Mouse (Mus musculus) stomach, postnatal 0 days (tissue): ENCODE results near the gene Bmt2. TPM values are rescaled to one million over a fixed set of nuclear protein-coding genes. Genes with fewer than 3 reads are reported as not detected.

Source experiments
- ATAC-seq: fragments of 200-750 bp; cut with Nextera tagmentation; 2 replicates; pipeline ENCODE4 v1.8.0; 2017; ENCODE audit not compliant: low FRiP score, low TSS enrichment
- DNase-seq: peaks from one replicate; pipeline ENCODE4 v3.0.0-alpha.2; 2016; ENCODE audit warnings: low spot score
- H3K27ac ChIP-seq: fragments of 300-500 bp; sonication (generic); replicated peaks from 2 replicates; pipeline ENCODE4 v1.5.1; 2014; ENCODE audit warnings: mild to moderate bottlenecking, control low read depth
- H3K27me3 ChIP-seq: fragments of 300-500 bp; sonication (generic); 2 replicates; pipeline ENCODE4 v1.6.1; 2014; ENCODE audit warnings: low read length; ENCODE audit not compliant: control insufficient read depth, insufficient read depth
- H3K36me3 ChIP-seq: fragments of 300-500 bp; sonication (generic); 2 replicates; pipeline ENCODE4 v1.6.1; 2014; ENCODE audit warnings: low read length, mixed read lengths; ENCODE audit not compliant: control insufficient read depth, insufficient read depth
- H3K4me1 ChIP-seq: fragments of 300-500 bp; sonication (generic); replicated peaks from 2 replicates; pipeline ENCODE4 v1.6.1; 2014; ENCODE audit warnings: antibody characterized with exemption; ENCODE audit not compliant: control insufficient read depth, insufficient read depth
- H3K4me2 ChIP-seq: fragments of 300-500 bp; sonication (generic); replicated peaks from 2 replicates; pipeline ENCODE4 v1.6.1; 2014; ENCODE audit warnings: low read depth, mild to moderate bottlenecking, control low read depth, moderate library complexity
- H3K4me3 ChIP-seq: fragments of 300-500 bp; sonication (generic); 2 replicates; pipeline ENCODE4 v1.5.1; 2014; ENCODE audit warnings: low read depth, low read length, control low read depth
- H3K9ac ChIP-seq: fragments of 300-500 bp; sonication (generic); 2 replicates; pipeline ENCODE4 v1.6.1; 2014; ENCODE audit warnings: mild to moderate bottlenecking, low read length, control low read depth, mixed read lengths
- H3K9me3 ChIP-seq: fragments of 300-500 bp; sonication (generic); 2 replicates; pipeline ENCODE4 v1.6.1; 2016; ENCODE audit warnings: low read length; ENCODE audit not compliant: control insufficient read depth
- CTCF ChIP-seq: IDR thresholded peaks from 2 replicates; pipeline ENCODE4 v1.5.1; 2016; ENCODE audit warnings: antibody characterized with exemption, low read depth, mild to moderate bottlenecking, moderate library complexity
- EP300 ChIP-seq: optimal IDR thresholded peaks from 2 replicates; pipeline ENCODE3; 2016; ENCODE audit warnings: antibody characterized with exemption
- WGBS: fragments of 180-500 bp; shearing (Covaris S2); extraction: QIAGEN DNeasy Blood & Tissue Kit; methylation state at CpG from one replicate; pipeline ENCODE4 v1.1.7; 2014; 5-methylcytosine and 5-hydroxymethylcytosine counted together
- polyA plus RNA-seq: library from polyadenylated mRNA; unstranded; fragments of >200 nt; fragmentation: Nextera tagmentation; extraction: Ambion mirVana; gene quantifications from 2 replicates; pipeline ENCODE4 v1.2.1, GENCODE M21; 2015

Gene Bmt2
- polyA plus RNA-seq, 1 experiment from 2014 or later: 6.4 TPM

GRCm38 (mm10) chr6:13632571-13632970 lies 45.2 kb downstream of the Bmt2 start:
- 77% methylated on average over 1 of the region's 1 CpGs for WGBS
- TF ChIP-seq EP300 (no peak), CTCF (no peak)
- no peaks in the 10 kb centered on the region for H3K27me3 ChIP-seq
- no peak overlapping the region for H3K27ac ChIP-seq
- ATAC-seq (no peak), DNase-seq (no peak)
- no peaks in the 10 kb centered on the region for H3K4me1 ChIP-seq
- no peak overlapping the region for H3K4me2 ChIP-seq
- H3K4me3 ChIP-seq: no peak overlapping the region
- no peaks in the 10 kb centered on the region for H3K36me3 ChIP-seq
- H3K9ac ChIP-seq: no peak overlapping the region
- no peaks in the 10 kb centered on the region for H3K9me3 ChIP-seq

GRCm38 (mm10) chr6:13630607-13631006 lies 47.2 kb downstream of the Bmt2 start:
- no peaks in the 10 kb centered on the region for H3K27me3 ChIP-seq
- no peaks in the 10 kb centered on the region for H3K9me3 ChIP-seq
- DNase-seq (no peak), ATAC-seq (no peak)
- H3K27ac ChIP-seq: no peak overlapping the region
- no peak overlapping the region for H3K9ac ChIP-seq
- WGBS: 75% methylated on average over 2 of the region's 2 CpGs
- no peaks in the 10 kb centered on the region for H3K4me1 ChIP-seq
- H3K4me3 ChIP-seq: no peak overlapping the region
- TF ChIP-seq EP300 (no peak), CTCF (no peak)
- H3K36me3 ChIP-seq: no peaks in the 10 kb centered on the region
- H3K4me2 ChIP-seq: no peak overlapping the region

GRCm38 (mm10) chr6:13619618-13620017 lies 58.1 kb downstream of the Bmt2 start:
- no peaks in the 10 kb centered on the region for H3K36me3 ChIP-seq
- H3K27me3 ChIP-seq: no peaks in the 10 kb centered on the region
- TF ChIP-seq EP300 (no peak), CTCF (no peak)
- H3K4me3 ChIP-seq: no peak overlapping the region
- H3K4me1 ChIP-seq: no peaks in the 10 kb centered on the region
- 78% methylated on average over 2 of the region's 2 CpGs for WGBS
- H3K9me3 ChIP-seq: no peaks in the 10 kb centered on the region
- H3K9ac ChIP-seq: no peak overlapping the region
- no peak overlapping the region for H3K4me2 ChIP-seq
- DNase-seq (no peak), ATAC-seq (no peak)
- H3K27ac ChIP-seq: no peak overlapping the region

GRCm38 (mm10) chr6:13617110-13617509 lies 60.7 kb downstream of the Bmt2 start:
- no peak overlapping the region for H3K9ac ChIP-seq
- no peak overlapping the region for H3K4me2 ChIP-seq
- H3K4me1 ChIP-seq: no peaks in the 10 kb centered on the region
- DNase-seq (no peak), ATAC-seq (0 out of 2 replicates have a peak, but pooled peaks have one; percentile 24)
- H3K27me3 ChIP-seq: no peaks in the 10 kb centered on the region
- H3K36me3 ChIP-seq: no peaks in the 10 kb centered on the region
- no peak for TF ChIP-seq CTCF
- TF ChIP-seq EP300: no peak
- H3K9me3 ChIP-seq: no peaks in the 10 kb centered on the region
- no peak overlapping the region for H3K4me3 ChIP-seq
- no peak overlapping the region for H3K27ac ChIP-seq
- 80% methylated on average over 3 of the region's 3 CpGs for WGBS

GRCm38 (mm10) chr6:13614568-13614967 lies 63.2 kb downstream of the Bmt2 start:
- Histone ChIP-seq H3K9me3 (no peaks in the 10 kb centered on the region), H3K27ac (no peak overlapping the region), H3K36me3 (no peaks in the 10 kb centered on the region), H3K27me3 (no peaks in the 10 kb centered on the region), H3K4me3 (no peak overlapping the region), H3K4me2 (no peak overlapping the region), H3K4me1 (no peaks in the 10 kb centered on the region), H3K9ac (no peak overlapping the region)
- 82% methylated on average over 3 of the region's 3 CpGs for WGBS
- ATAC-seq (no peak), DNase-seq (no peak)
- TF ChIP-seq EP300: no peak
- TF ChIP-seq CTCF: no peak

- WGBS: 61% methylated on average over 3 of the region's 3 CpGs
- H3K36me3 ChIP-seq: no peaks in the 10 kb centered on the region
- H3K4me2 ChIP-seq: no peak overlapping the region
- no peak for DNase-seq
- H3K9me3 ChIP-seq: no peaks in the 10 kb centered on the region
- H3K9ac ChIP-seq: no peak overlapping the region
- no peak overlapping the region for H3K4me3 ChIP-seq
- no peaks in the 10 kb centered on the region for H3K27me3 ChIP-seq
- no peaks in the 10 kb centered on the region for H3K4me1 ChIP-seq
- TF ChIP-seq EP300 (no peak), CTCF (no peak)
- ATAC-seq: no peak
- H3K27ac ChIP-seq: no peak overlapping the region
These were observed 64.1 kb downstream of the Bmt2 start for GRCm38 (mm10) chr6:13613671-13614070.
